Mouse (Mus musculus) embryo, embryonic 10 days (tissue): ENCODE measurements around the gene 4930558C23Rik.
A peak's percentile ranks its signal among the peaks of the same experiment; 100 is the strongest.
"Not testable (repeated sequence)": the region's sequence is repeated elsewhere in the genome, so short reads cannot be mapped to it uniquely, and the experiment has no call there.

ENCODE experiments used
- DNase-seq: peaks from one replicate; pipeline ENCODE4 v3.0.0-alpha.2; 2015; ENCODE audit warnings: low spot score

The 4930558C23Rik gene

DNA sequence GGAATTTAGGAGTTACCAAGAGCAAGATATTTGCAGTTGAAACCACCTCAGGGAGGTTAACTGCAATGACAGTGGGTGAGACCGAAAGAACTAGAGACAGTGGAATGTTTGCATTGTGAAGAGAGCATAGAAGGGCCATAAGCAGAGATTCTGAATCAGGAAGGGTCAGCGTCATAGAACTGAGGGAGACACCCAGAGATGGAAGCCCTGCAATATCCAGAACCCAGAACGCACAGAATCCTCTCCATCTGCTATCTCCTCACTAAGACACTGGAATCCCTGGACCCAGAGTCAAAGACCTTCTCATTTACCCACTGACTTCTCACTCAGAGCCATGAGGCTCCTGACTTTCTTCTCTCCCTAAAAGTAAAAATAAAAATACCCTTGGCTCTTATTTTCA is at the start of gene 4930558C23Rik:
4930558C23Rik (minus strand) TSS at position 101 of the 400 bp plus-strand sequence.
- no peak for DNase-seq

DNA sequence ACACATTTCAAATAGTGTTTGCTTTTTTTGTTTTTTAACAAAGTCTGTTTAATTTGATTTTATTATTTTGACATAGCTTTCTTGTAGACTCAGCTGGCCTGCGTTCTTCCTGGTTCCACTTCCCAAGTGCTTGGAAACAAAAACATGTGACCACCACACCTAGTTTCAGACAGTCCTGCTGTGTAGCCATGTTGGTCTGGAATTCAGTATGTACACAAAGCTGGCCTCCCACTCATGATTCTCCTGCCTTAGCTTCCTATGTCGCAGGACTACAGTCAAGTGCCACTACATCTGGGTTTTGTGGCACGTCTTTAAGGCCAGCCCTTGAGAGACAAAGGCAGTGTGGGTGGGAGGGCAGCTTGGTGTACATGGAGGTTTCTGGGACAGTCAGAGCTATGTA is 48.3 kb upstream of the 4930558C23Rik start:
- DNase-seq = no peak

DNA sequence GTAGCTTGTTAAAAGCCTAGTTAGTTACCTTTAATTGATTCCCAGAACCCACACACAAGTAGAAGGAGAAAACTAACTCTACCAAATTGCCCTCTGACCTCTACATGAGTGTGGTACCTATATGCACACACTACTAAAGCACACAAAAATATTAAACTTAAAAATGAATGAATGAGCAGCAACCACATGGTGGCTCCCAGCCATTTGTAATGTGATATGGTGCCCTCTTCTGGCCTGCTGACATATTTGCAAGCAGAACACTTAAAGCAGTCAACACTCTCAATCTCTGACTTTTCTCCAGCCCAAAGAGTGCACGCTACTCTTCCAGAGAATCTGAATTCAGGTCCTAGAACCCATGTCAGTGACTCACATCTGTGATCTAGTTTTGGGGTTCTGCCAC is 47.8 kb upstream of the 4930558C23Rik start:
- DNase-seq = peak; percentile 78

DNA sequence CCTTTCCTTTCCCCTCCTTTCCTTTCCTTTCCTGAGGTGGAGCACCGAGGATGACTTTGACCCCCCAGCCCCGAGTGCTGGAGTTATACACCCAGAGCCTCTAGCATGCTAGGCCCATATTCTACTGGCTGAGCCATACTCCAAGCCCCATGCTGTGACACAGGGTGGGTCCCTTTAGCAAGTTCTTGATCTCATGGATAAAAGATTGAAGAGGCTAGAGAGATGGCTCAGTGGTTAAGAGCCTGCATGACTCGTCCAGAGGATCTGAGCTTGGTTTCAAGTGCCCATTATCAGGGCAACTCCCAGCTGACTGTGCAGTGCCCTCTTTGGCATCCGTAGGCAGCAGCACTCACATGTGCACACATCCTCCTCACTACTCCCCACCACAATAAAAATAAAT is 42.7 kb upstream of the 4930558C23Rik start:
- DNase-seq = no peak

DNA sequence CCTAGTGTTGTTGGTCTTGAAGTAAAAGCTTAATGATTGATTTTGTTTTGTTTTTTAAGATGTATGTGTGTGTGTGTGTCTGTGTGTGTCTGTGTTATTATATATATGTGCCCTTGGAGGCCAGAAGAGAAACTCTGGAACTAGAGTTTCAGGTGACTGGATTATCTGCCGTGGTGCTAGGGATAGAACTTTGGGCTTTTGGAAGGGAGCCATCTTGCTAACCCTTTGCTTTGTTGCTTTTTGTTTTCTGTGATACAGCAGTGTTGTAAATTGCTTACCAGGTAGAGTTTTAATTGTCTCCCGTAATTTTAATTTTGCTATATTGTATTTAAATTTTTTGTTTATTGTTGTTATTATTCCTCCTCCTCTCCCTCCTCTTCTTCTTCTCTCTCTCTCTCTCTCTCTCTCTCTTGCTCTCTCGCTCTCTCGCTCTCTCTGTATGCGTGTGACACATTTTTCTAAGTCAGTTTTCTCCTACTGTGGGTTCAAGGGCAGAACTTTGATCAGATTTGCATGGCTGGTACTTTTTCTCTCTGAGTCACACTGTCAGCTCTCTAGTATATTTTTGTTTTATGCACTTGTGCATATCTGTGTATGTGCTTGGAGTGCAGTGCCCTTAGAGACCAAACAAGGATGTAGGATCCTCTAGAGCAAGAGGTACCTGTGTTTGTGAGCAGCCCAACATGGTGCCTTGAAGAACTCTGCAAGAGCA is 39.9 kb upstream of the 4930558C23Rik start:
- no peak for DNase-seq

DNA sequence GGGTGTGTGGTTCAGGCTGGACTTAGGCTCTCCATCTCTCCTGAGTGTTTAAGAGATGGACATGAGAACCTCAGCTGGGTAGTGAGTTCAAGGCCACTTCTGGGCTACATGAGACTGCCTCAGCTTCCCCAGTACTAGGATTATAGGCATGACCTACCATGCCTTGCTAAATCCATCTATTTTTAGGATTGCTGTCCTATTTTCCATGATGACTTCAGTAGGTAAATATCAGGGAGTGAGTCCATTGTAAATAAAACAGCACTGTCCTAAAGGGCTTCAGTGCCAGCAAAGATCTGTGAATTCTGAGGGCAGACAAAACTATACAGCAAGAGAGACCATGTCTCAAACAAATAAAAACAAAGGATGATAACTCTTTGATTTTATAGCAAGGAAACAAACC is 37.0 kb upstream of the 4930558C23Rik start:
- DNase-seq = no peak

DNA sequence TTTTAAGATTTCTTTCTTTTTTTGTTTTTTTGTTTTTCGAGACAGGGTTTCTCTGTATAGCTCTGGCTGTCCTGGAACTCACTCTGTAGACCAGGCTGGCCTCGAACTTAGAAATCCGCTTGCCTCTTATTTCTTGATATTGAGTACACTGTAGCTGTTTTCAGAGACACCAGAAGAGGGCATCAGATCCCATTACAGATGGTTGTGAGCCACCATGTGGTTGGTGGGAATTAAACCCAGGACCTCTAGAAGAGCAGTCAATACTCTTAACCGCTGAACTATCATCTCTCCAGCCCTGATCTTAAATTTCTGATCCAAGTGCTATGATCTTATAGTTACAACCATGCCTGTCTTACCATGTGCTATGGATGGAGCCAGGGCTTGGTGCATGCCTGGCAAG is 36.0 kb upstream of the 4930558C23Rik start:
- not testable (repeated sequence) for DNase-seq

DNA sequence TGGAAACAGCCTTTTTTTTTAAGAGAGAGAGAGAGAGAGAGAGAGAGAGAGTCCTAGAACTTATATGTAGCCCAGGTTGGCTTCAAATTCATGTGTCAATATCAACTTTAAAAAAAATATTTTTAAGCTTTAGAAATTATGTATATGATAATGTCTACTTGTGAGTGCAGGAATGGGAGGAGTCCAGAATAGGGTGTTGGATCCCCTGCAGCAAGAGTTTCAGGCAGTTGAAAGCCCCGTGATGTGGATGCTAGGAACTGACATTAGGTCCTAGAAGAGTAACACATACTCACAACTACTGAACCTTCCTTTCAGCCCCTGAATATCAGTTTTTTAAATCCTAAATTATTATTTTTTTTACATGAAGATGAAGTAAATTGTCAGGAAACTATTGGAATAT is 32.9 kb upstream of the 4930558C23Rik start:
- no peak for DNase-seq

DNA sequence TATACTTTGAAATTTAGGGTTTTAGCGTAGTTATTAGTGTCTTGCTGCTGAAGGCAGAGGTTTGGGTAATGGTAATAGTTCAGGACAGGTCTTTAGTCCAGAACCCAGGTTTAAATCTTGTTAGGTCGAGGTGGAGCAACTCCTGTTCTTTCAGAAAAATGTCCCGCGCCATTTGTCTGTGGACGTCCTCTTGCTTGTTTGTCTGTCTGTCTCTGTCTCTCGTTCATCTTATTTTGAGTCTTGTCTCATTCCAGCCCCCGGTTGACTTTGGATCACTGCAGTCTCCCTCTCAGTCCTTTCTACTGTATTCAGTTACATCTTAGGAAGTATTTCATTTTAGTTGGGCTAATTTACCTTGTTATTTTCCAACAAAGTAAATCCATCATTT is 32.3 kb upstream of the 4930558C23Rik start:
- no peak for DNase-seq

DNA sequence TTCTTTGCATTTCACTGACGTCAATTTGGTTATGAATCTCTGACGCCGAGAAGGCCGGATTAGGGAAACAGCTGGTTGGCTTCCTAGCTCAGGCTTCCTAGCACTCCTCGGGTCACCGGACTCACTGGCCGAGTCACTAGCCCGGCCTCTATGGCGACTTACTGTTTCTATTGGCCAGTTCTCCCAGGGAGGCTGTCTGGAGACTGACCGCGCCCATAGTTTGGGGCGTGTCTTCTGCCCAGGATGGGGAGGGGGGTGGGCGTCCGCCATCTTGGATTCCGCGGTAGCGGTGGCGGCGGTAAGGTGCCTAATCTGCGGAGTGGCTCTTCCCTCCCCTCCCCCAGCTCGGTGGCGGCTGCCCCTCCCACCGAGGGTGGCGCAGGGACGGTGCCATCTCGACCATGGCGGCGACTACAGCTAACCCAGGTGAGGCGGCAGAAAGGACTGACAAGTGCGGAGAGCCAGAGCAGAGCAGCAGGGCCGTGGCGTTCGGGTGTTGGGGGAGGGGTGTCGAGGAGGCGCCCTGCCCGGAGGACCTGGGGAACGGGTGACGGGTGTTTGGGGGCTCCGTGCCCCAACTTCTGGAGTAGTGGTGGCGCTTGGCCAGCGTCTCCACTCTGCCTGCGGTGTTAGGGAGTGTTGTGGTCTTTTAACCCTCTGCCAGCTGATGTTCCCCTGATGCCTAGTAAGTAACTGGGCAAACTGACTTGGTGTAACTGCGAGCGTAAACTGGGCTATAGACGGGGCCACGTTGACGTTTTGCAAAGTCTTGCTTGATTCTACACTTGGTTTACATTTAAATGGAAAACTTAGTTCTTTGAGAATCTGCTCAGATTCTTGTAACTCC is 31.7 kb upstream of the 4930558C23Rik start, which contains the start of gene Arnt:
Arnt (plus strand) TSS at position 253 of the 847 bp plus-strand sequence.
- DNase-seq = peak; percentile 97

DNA sequence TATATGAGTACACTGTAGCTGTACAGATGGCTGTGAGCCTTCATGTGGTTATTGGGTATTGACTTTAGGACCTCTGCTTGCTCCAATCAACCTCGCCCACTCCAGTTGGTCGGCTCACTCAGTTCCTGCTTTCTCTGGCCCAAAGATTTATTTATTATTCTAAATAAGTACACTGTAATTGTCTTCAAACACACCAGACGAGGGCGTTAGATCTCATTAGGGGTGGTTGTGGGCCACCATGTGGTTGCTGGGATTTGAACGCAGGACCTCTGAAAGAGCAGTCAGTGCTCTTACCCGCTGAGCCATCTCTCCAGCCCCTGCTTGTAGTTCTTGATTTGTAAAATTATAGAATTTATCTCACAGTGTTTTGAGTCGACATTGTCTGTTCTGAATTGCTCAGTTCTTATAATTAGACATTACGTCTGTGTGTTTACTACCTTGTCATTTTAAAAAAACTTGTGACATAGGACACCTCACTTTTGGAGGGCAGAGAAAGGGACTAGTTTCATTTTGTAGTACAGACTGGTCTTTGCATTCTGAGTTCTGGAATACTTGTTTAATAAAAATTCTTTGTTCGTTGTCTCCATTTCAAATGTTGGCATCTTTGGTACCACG is 30.8 kb upstream of the 4930558C23Rik start:
- DNase-seq = no peak

DNA sequence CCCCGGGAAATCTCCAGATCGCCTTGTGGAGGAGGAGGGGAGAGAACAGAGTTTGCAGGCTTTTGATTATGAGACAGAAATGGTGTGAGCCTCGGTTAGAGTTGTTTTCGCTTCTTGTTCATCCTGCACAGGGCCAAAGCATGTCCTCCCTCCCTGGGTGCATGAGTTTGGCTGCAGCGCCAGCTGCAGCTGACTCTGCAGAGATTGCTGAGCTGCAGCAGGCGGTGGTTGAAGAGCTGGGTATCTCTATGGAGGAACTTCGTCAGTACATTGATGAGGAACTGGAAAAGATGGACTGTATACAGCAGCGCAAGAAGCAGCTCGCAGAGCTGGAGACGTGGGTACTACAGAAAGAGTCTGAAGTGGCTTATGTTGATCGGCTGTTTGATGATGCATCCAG is 25.8 kb upstream of the 4930558C23Rik start:
- DNase-seq = not testable (repeated sequence)

DNA sequence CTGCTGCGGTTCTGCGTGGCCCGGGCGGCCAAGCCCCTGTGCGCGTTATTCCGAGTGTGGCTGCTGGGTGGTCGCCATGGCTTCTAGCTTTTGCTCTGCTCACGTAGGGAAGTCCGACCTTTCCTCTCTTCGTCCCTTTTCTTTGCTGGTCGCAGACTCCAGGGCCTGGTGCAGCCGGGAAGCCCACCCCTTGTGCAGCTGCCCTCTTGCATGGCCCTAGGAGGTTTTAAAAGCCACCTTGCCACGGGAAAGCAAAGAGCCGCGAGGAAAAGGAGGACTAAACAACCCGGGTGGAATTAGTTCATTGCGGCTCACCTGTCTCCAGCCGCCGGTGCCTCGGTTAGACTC is 25.2 kb upstream of the 4930558C23Rik start:
- peak; percentile 9 for DNase-seq

DNA sequence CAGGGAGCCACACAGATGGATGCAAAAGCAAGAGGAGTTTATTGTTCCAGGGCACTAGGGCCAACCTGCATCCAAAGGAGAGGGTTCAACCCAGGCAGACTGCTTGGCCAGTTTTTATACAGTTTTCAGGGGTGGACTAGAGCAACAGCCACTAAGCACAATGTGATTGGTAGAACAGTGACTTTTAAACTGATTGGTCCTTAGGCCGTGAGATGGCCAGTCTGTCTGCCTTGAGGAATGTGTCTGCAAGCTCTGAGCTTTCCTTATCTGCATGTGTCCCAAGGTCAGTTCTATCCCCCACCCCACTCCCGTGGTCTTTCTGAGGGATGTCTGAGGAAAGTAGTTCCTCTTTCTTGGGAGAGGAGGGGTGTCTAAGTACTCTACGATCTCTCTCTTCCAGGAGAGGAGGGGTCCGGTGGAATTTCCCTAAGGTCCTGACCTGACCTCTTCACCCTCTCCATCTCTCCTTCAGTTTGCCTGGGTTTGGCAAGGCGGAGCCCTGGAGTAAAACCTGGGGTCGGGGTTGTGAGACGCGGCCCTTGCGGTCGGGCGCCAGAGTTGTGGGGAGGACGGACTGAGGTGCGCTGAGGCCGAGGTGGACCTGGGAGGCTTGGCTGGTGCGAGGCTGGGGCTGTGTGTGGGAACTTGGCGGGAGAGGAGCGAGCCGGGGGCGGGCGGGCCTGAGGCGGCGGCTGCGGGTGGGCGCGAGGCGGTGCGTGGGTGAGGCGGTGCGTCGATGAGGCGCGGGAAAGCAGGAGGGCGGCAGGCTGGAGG is 24.7 kb upstream of the 4930558C23Rik start:
- not testable (repeated sequence) for DNase-seq

DNA sequence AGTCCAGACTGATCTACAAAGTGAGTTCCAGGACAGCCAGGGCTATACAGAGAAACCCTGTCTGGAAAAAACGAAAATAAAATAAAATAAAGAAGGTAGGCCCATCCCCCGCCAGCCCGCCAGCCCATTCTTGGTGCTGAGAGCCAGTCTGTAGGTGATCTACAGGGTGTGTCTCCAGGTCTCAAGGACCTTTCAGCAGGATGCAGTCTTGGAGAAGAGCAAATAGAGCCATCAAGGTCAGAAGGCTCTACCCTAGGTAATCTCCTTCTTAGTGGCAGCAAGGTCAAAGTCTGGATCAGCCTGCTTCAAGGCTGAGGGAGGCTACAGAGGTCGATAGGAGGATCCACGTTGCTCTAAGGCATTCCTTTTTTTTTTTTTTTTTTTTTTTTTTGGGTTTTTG is 23.8 kb upstream of the 4930558C23Rik start:
- DNase-seq = not testable (repeated sequence)

DNA sequence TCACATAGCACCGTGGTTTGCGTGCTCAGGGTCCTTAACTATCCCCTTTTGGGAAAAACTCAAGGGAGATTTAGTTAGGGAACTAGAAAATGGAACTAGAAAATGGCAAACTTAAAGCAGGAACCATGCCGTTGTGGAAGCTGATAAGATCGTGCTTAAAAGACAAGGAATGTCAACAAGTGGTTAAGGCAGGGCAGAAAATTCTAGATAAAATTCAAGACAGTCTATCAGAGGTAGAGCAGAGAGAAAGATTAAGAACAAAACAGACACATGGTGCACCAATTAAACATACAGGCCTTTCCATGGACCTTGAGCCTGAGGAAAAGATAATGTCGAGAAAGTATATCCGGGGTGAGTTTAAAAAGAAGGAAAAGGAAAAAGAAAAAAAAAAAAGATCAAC is 15.2 kb upstream of the 4930558C23Rik start:
- no peak for DNase-seq

DNA sequence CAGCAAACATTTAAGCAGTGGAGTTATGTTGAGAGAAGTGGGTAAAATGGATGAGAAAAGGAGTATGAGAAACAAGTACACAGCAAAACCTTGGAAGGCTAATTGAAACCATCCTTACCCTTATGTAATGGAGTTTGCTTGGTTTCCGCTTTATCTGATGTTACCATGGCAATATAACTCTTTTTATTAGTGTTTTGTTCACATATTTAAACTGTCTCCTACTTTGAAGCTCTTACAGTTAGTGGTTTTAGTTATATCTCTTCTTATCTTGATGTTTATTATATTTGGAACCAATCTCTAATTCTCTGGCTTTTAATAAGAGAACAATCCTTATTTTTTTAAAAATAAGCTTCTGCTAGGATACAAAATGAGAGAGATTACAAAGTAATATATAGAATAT is 9.6 kb upstream of the 4930558C23Rik start:
- no peak for DNase-seq

DNA sequence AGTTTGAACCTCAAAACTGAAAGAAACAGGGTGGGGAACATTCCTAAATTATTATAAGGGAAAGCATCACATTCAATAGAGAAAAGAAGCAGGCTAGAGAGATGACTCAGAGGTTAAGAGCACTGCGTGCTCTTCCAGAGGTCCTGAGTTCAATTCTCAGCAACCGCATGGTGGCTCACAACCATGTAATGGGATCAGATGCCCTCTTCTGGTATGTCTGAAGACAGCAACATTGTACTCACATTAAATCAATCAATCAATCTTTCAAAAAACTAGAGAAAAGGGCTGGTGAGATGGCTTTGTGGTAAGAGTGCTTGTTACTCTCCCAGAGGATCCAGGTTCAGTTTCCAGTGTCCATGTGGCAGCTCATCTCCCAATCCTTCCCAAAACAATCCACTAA is 6.2 kb upstream of the 4930558C23Rik start:
- DNase-seq = no peak

DNA sequence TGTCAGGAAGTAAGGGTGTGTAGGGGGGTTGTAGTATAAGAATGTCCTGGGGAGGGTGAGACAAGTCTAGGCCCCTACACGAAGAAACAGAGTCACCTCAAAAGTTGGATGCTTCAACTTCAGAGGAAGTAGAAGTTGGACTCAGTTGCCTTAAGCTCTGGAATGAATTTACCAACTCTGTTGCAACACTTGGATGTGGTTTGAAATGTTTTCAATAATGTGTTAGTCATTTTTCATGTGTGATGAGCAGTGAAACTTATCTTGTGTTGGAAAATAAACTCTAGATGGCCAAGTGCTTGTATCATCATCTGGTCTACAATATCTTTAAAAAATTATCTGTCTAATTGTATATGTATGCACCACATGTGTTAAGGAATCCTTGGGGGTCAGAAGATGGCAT is 5.1 kb upstream of the 4930558C23Rik start:
- no peak for DNase-seq

DNA sequence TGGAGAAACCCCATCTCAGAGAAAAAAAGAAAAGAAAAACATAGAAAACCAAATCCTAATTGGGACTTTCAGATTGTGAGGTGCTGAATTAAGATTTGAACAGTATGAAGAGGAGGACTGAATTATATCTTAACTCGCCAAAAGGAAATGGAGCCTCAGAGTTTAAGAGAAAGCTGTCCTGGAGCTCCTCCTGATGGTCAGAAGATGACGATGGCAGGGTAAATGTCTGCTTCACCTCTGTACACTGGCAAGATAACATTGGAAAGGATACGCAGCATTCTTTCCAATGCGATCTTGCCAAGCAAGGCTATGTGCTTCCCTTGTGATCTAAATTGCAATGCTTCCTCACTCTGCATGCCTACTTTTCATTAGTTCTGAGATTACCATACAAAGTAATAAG is 8.3 kb downstream of the 4930558C23Rik start:
- no peak for DNase-seq

DNA sequence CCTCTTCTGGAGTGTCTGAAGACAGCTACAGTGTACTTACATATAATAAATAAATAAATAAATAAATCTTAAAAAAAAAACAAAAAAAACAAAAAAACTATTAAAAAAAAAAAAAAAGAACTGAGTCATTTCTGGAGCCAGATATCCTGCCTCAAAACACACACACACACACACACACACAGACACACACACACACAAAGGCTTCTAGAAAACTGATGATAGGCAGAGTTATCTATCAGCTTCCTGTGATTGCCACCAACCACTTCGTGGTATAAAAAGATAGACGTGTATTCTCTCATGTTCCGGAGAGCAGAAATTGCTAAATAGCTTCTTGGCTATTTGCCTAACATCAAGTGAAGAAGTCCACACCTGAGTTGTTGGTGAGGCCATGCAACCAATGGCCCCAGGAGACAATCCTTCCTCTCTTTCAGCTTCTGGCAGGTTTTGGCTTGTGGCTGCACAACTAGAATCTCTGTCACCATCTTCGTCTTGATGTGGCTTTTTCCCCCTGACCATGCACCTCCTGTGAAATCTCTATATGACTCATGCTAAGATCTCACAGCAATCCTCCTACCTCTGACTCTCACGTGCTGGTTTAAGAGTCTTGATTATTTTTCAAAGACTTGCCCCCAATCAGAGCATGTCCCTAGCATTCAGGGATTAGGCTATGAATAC is 17.1 kb downstream of the 4930558C23Rik start:
- DNase-seq = no peak

DNA sequence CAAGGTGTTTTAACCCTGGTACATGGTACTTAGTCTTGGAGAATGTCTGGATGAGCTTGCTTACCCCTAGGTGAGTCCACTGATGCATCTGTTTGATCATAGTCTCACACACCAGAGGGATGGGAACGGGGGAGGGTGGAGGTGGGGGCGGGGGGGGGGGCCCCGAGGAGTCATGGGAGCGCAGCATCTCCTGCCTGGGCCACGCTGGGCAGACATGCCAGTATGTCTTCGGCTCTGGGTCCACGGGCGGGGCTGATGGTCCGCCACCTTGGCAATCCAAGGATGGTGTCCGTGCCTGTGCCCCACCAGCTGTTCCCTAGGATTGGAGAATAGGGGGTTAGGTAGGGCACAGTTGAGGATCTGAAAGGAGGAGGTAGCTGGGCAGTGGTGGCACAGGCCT is 29.4 kb downstream of the 4930558C23Rik start:
- no peak for DNase-seq
